Mouse (Mus musculus) E14TG2a.4 (cell line): ENCODE measurements around the gene Mex3b.

ENCODE experiments used
- H3K27me3 ChIP-seq: 2 replicates; pipeline ENCODE4 v1.6.1; 2014; ENCODE audit warnings: low read length, control low read depth; ENCODE audit not compliant: insufficient read depth
- H3K36me3 ChIP-seq: 2 replicates; pipeline ENCODE4 v1.6.1; 2014; ENCODE audit warnings: low read length, control low read depth; ENCODE audit not compliant: insufficient read depth
- H3K4me1 ChIP-seq: replicated peaks from 2 replicates; pipeline ENCODE4 v1.6.1; 2014; ENCODE audit warnings: low read depth, low read length, control low read depth
- H3K4me3 ChIP-seq: replicated peaks from 2 replicates; pipeline ENCODE4 v1.5.1; 2014; ENCODE audit warnings: mild to moderate bottlenecking, low read length
- H3K9me3 ChIP-seq: 2 replicates; pipeline ENCODE4 v1.6.1; 2014; ENCODE audit warnings: low read length, control low read depth
- CTCF ChIP-seq: conservative IDR thresholded peaks from 2 replicates; pipeline ENCODE4 v1.5.1; 2014; ENCODE audit warnings: low read length
- NANOG ChIP-seq: IDR thresholded peaks from 2 replicates; pipeline ENCODE4 v1.6.1; 2014; ENCODE audit warnings: borderline replicate concordance, low read length, mixed read lengths
- POU5F1 ChIP-seq: IDR thresholded peaks from 2 replicates; pipeline ENCODE4 v1.6.1; 2014; ENCODE audit warnings: low read length, borderline replicate concordance

The Mex3b gene

GRCm38 (mm10) chr7:82864260-82864990, 2.7 kb upstream of the Mex3b start:
- TF ChIP-seq POU5F1 (no peak), NANOG (no peak), CTCF (no peak)
- no peaks in the 10 kb centered on the region for H3K9me3 ChIP-seq
- H3K4me1 ChIP-seq = peaks cover 23% of the 10 kb centered on the region
- H3K27me3 ChIP-seq = peaks cover 59% of the 10 kb centered on the region
- H3K4me3 ChIP-seq = peak overlapping the region; percentile 95; the same call in 1 of the 2 replicates
- no peaks in the 10 kb centered on the region for H3K36me3 ChIP-seq

- Histone ChIP-seq H3K4me3 (peak overlapping the region; percentile 95), H3K27me3 (peaks cover 61% of the 10 kb centered on the region), H3K9me3 (no peaks in the 10 kb centered on the region), H3K36me3 (no peaks in the 10 kb centered on the region), H3K4me1 (peaks cover 31% of the 10 kb centered on the region)
- no peak for TF ChIP-seq POU5F1
- TF ChIP-seq NANOG = no peak
- TF ChIP-seq CTCF = no peak
Measured at GRCm38 (mm10) chr7:82864991-82865771, 2.0 kb upstream of the Mex3b start.

- Histone ChIP-seq H3K4me1 (peaks cover 32% of the 10 kb centered on the region), H3K36me3 (no peaks in the 10 kb centered on the region), H3K4me3 (peak overlapping the region; percentile 95), H3K27me3 (peaks cover 60% of the 10 kb centered on the region), H3K9me3 (no peaks in the 10 kb centered on the region)
- TF ChIP-seq NANOG = no peak
- 0 out of 2 replicates have a peak, but pooled peaks have one; percentile 17 for TF ChIP-seq CTCF
Measured at GRCm38 (mm10) chr7:82865834-82866485, 1.2 kb upstream of the Mex3b start.

GRCm38 (mm10) chr7:82866486-82867270, 455 bp upstream of the Mex3b start:
- Histone ChIP-seq H3K4me1 (peaks cover 32% of the 10 kb centered on the region), H3K4me3 (peak overlapping the region; percentile 95), H3K9me3 (no peaks in the 10 kb centered on the region), H3K27me3 (peaks cover 56% of the 10 kb centered on the region), H3K36me3 (no peaks in the 10 kb centered on the region)
- no peak for TF ChIP-seq POU5F1
- no peak for TF ChIP-seq NANOG
- TF ChIP-seq CTCF = no peak

- no peak for TF ChIP-seq POU5F1
- no peak for TF ChIP-seq CTCF
- TF ChIP-seq NANOG = no peak
- Histone ChIP-seq H3K4me1 (peaks cover 32% of the 10 kb centered on the region), H3K9me3 (no peaks in the 10 kb centered on the region), H3K4me3 (peak overlapping the region; percentile 95), H3K36me3 (no peaks in the 10 kb centered on the region), H3K27me3 (peaks cover 46% of the 10 kb centered on the region)
Measured at GRCm38 (mm10) chr7:82868309-82869230, 1.4 kb downstream of the Mex3b start.

- TF ChIP-seq NANOG = no peak
- no peak for TF ChIP-seq CTCF
- no peak for TF ChIP-seq POU5F1
Measured at GRCm38 (mm10) chr7:82869231-82870147, 2.4 kb downstream of the Mex3b start.

GRCm38 (mm10) chr7:82870148-82870513, 3.0 kb downstream of the Mex3b start:
- Histone ChIP-seq H3K36me3 (no peaks in the 10 kb centered on the region), H3K4me3 (peak overlapping the region; percentile 95), H3K9me3 (peaks cover 6% of the 10 kb centered on the region), H3K4me1 (peaks cover 23% of the 10 kb centered on the region), H3K27me3 (peaks cover 32% of the 10 kb centered on the region)
- no peak for TF ChIP-seq POU5F1
- no peak for TF ChIP-seq NANOG
- no peak for TF ChIP-seq CTCF

More at GRCm38 (mm10) chr7:82869231-82870147, 2.4 kb downstream of the Mex3b start:
- peaks cover 39% of the 10 kb centered on the region for H3K27me3 ChIP-seq
- peak overlapping the region; percentile 95 for H3K4me3 ChIP-seq
- H3K4me1 ChIP-seq = peaks cover 30% of the 10 kb centered on the region
- no peaks in the 10 kb centered on the region for H3K9me3 ChIP-seq
- no peaks in the 10 kb centered on the region for H3K36me3 ChIP-seq
